Mouse (Mus musculus) heart, postnatal 10 days (tissue): ENCODE results near the gene Psmb8. TPM values are rescaled to one million over a fixed set of nuclear protein-coding genes. Genes with fewer than 3 reads are reported as not detected.

Experiments used
- DNase-seq, 2 experiments: peaks; one replicate each; pipeline ENCODE4 v3.0.0; 2021
- intact Hi-C: fragments of 180-260 bp; cut with DNase I; formaldehyde crosslinking; loops from one replicate; pipeline ENCODE4 v1.15.1; 2025
- total RNA-seq, 2 experiments: library from RNA; stranded (reverse); gene quantifications; 2 replicates each; pipeline ENCODE4 v1.2.3; 2021

The Psmb8 gene
- total RNA-seq, 2 experiments from 2014 or later = 10.3 to 10.7 TPM

DNA sequence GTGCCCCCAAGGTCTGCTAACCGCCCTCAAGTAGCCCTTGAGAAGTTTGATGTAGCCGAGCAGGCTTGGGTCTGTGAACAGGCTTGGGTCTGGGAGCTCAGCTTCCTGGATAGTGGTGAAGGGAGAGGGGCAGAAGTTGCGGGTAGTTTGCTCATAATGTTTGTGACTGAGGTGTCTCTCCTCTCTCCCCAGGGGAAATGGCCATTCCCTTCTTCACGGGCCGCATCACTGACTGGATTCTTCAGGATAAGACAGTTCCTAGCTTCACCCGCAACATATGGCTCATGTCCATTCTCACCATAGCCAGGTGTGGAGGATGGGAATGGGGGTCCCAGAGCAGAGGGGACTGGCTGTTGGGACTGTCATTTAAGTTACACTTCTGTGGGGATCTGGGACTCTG, 8.5 kb upstream of the Psmb8 start:
- intact Hi-C loops = no loop called here
- no peak for DNase-seq

DNA sequence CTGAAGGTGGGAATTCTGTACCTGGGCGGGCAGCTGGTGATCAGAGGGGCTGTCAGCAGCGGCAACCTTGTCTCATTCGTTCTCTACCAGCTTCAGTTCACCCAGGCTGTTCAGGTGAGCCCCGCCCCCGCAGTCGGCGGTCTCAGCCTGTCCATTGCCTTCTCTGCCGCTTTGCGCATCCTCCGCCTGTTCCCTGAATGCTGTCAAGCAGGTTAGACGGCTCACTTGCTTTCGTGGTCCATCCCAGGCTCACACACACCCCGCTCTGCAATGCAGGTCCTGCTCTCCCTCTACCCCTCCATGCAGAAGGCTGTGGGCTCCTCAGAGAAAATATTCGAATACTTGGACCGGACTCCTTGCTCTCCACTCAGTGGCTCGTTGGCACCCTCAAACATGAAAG, 4.7 kb upstream of the Psmb8 start:
- intact Hi-C loops = no loop called here
- DNase-seq = no peak

DNA sequence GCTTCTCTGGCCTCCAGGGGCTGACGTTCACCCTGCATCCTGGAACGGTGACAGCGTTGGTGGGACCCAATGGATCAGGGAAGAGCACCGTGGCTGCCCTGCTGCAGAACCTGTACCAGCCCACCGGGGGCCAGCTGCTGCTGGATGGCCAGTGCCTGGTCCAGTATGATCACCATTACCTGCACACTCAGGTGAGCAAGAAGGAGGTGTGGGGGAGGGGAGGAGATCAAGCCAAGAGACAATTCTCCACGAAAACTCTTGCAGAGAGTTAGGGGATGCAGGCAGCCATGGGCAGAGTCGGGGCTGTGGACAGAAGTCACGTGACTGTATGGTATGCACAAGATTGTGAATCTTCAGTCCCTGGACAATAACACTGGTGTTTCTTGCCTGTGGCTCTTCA, 4.1 kb upstream of the Psmb8 start:
- no peak for DNase-seq
- intact Hi-C loops = no loop called here

DNA sequence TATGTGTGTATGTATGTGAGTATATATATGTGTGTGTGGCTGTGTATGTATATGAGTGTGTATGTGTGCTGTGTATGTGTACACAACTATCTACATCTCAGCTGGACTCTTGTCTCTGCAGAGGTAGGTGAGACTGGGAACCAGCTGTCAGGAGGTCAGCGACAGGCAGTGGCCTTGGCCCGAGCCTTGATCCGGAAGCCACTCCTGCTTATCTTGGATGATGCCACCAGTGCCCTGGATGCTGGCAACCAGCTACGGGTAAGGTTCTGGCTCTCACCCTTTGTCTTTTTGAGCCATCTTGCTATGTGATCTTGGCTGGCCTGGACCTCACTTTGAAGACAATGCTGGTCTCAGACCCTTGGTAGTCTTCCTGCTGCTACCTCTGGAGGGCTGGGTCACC, 2.8 kb upstream of the Psmb8 start:
- no peak for DNase-seq
- intact Hi-C loops = no loop called here

GRCm38 (mm10) chr17:34196491-34196890, 1.0 kb upstream of the Psmb8 start:
- DNase-seq = no peak

DNA sequence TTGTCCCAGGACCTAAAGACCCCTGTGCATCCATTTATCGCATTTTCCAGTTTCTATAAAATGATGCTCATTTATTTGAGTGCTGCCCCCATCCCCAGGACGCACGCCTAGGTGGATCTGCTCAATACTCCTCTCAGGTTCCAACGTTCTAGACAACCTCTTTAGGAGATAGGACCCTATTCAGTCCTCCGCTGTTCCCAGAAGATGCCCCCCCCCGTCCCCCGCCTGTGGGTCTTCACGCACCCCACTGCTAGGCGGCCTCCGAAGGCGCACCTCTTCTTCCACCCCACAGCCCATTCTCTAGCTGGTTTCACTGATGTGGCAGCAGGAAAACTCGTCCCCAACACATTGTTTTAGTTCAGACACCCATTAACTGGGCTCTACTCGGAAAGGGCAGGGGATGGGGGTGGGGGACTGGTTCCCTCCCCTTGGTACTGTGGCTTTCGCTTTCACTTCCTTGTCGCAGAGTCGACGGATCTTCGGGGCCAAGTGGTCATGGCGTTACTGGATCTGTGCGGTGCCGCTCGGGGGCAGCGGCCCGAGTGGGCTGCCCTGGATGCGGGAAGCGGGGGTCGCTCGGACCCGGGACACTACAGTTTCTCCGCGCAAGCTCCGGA, 491 bp downstream of the Psmb8 start:
- DNase-seq = peak; percentile 62 to 68
- intact Hi-C loops = no loop called here

More at GRCm38 (mm10) chr17:34196491-34196890, 1.0 kb upstream of the Psmb8 start:
- intact Hi-C loops = no loop called here

GRCm38 (mm10) chr17:34198521-34198912, 996 bp downstream of the Psmb8 start:
- no peak for DNase-seq
- intact Hi-C loops = no loop called here

DNA sequence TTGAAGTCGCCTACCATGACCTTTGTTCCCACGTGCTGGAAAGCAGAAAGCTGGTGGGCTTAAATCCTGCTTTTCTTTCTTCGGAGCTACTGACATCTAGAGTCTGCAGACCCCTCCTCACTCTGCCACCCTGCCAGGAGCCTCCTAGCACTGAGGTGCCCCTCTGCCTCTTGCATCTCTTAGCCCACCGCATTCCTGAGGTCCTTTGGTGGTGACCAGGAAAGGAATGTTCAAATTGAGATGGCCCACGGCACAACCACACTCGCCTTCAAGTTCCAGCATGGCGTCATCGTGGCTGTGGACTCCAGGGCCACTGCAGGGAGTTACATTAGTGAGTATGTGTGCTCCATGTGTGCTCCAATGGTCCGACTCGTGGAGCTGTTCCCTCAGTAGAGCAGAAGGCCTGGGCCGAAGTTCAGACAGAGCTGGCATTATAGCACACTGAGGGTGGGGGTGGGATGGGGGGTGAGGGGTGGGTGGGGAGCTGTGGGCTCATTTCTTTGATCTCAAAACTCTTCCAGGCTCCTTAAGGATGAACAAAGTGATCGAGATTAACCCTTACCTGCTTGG, 1.6 kb downstream of the Psmb8 start:
- intact Hi-C loops = no loop called here
- no peak for DNase-seq

DNA sequence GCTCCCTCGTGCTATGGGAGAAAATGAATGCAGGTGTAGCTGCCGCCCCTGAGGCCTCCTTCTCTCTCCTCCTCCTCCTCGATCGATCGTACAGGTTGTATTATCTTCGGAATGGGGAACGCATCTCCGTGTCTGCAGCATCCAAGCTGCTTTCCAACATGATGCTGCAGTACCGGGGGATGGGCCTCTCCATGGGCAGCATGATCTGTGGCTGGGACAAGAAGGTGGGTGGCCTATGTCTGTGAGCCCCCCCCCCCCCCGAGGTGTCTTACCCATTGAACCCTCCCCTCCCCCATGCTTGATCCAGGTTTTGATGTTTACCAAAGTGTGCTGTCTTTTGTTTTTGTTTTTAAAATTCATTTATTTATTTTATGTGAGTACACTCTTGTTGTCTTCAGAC, 2.5 kb downstream of the Psmb8 start:
- intact Hi-C loops = no loop called here
- no peak for DNase-seq

GRCm38 (mm10) chr17:34200772-34201505, 3.4 kb downstream of the Psmb8 start:
- intact Hi-C loops = no loop called here
- DNase-seq = no peak

- no peak for DNase-seq
- intact Hi-C loops = no loop called here
Measured at GRCm38 (mm10) chr17:34201506-34202055, 4.1 kb downstream of the Psmb8 start.

GRCm38 (mm10) chr17:34202760-34203442, 5.4 kb downstream of the Psmb8 start:
- DNase-seq = no peak
- intact Hi-C loops = no loop called here

DNA sequence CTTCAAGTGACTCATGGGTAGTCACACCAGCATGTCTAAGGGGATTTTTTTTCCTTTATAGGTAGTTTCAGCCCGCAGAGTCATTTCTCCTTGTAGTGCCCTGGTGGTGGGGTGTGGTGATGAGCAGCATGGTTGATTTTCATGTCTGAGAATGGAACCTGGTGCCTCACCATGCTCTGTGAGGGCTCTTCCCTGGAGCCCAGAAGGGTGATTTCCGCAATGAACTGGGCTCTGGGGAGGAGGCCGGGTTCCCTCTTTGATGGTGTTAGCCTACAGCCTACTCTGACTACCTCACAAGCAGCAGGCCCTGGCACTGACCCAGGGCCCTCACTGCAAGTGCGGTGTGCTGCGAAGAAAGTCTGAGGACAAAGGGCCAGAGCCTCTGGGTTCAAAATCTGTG, 5.9 kb downstream of the Psmb8 start, which contains the start of gene Tap2:
TSS of gene Tap2 (plus strand) at position 84 of the 400 bp plus-strand sequence.
- no peak for DNase-seq
- intact Hi-C loops = no loop called here

- intact Hi-C loops = loop anchor here (1.0 to 2.0 kb wide), 2 partner anchors 30 to 33 kb away; no protein-coding TSS in a partner anchor
- peak; percentile 92 to 94 for DNase-seq
Measured at GRCm38 (mm10) chr17:34204303-34205010, 6.9 kb downstream of the Psmb8 start.

GRCm38 (mm10) chr17:34205021-34205745, 7.7 kb downstream of the Psmb8 start:
- peak; percentile 56 to 57 for DNase-seq
- intact Hi-C loops = loop anchor here (2.0 kb wide), 1 partner anchor 30 kb away; no protein-coding TSS in a partner anchor

GRCm38 (mm10) chr17:34205746-34206176, 8.2 kb downstream of the Psmb8 start:
- DNase-seq = peak; percentile 48 to 50
- intact Hi-C loops = loop anchor here (2.0 kb wide), 1 partner anchor 29 kb away; no protein-coding TSS in a partner anchor

GRCm38 (mm10) chr17:34206731-34207130, 9.2 kb downstream of the Psmb8 start:
- intact Hi-C loops = no loop called here

GRCm38 (mm10) chr17:34207456-34207855, 9.9 kb downstream of the Psmb8 start:
- no peak for DNase-seq
- intact Hi-C loops = no loop called here

More at GRCm38 (mm10) chr17:34206731-34207130, 9.2 kb downstream of the Psmb8 start:
- DNase-seq = no peak

- DNase-seq = no peak
- intact Hi-C loops = no loop called here
Measured at GRCm38 (mm10) chr17:34207866-34208265, 10.3 kb downstream of the Psmb8 start.
